Mouse (Mus musculus) T-helper 2 cell (primary cell): ENCODE data around the gene Scgb1b24.

ENCODE experiments used
- in situ Hi-C: fragments of 300-600 bp; cut with MboI, MseI; formaldehyde crosslinking; loops from one replicate; pipeline ENCODE4 v1.15.1; 2025; ENCODE audit warnings: high pct_unique_total_duplicates

The Scgb1b24 gene

GRCm38 (mm10) chr7:33743499-33743898 lies at the start of gene Scgb1b24:
Gene Scgb1b24, plus strand, starts transcription at chr7:33743799.
- in situ Hi-C loops: loop anchor here (25.0 kb wide), 1 partner anchor 994 kb away; no protein-coding TSS in a partner anchor

GRCm38 (mm10) chr7:33739212-33739611 lies 4.4 kb upstream of the Scgb1b24 start, which contains the start of gene Scgb2b24:
Gene Scgb2b24, minus strand, starts transcription at chr7:33739312.
- in situ Hi-C loops: loop anchor here (10.0 to 25.0 kb wide), 2 partner anchors 244 to 998 kb away; no protein-coding TSS in a partner anchor
